Mouse (Mus musculus) olfactory bulb, adult 2 months (tissue): Measurements from ENCODE around the gene Sema4b. TPM values are rescaled to one million over a fixed set of nuclear protein-coding genes. Genes with fewer than 3 reads are reported as not detected.
A peak's percentile ranks its signal among the peaks of the same experiment; 100 is the strongest.

Experiments
- H3K27ac ChIP-seq: fragments of 200-500 bp; 2 replicates; pipeline ENCODE4 v1.5.1; 2012; ENCODE audit warnings: low read depth, low read length; ENCODE audit not compliant: insufficient read depth
- H3K4me1 ChIP-seq: fragments of 200-500 bp; 2 replicates; pipeline ENCODE4 v1.6.1; 2012; ENCODE audit warnings: low read length; ENCODE audit not compliant: control insufficient read depth, insufficient read depth
- H3K4me3 ChIP-seq: fragments of 200-500 bp; 2 replicates; pipeline ENCODE4 v1.5.1; 2012; ENCODE audit warnings: mild to moderate bottlenecking, low read depth, low read length, moderate library complexity; ENCODE audit not compliant: insufficient read depth
- CTCF ChIP-seq: fragments of 200-500 bp; IDR thresholded peaks from 2 replicates; pipeline ENCODE4 v1.5.1; 2012; ENCODE audit warnings: low read depth, mild to moderate bottlenecking, low read length, moderate library complexity; ENCODE audit not compliant: insufficient read depth
- POLR2A ChIP-seq: fragments of 200-500 bp; IDR thresholded peaks from 2 replicates; pipeline ENCODE4 v1.6.1; 2012; ENCODE audit warnings: mild to moderate bottlenecking, low read depth, low read length, moderate library complexity; ENCODE audit not compliant: insufficient read depth
- WGBS: fragments of 180-500 bp; shearing (Covaris S2); methylation state at CpG from one replicate; pipeline ENCODE4 v1.1.7; 2018; 5-methylcytosine and 5-hydroxymethylcytosine counted together
- polyA plus RNA-seq: library from polyadenylated mRNA; stranded (reverse); fragments of >200 nt; gene quantifications from 2 replicates; pipeline ENCODE4 v1.2.4, GENCODE M21; 2012; ENCODE audit warnings: low replicate concordance; ENCODE audit not compliant: missing spikeins, insufficient read depth, insufficient read length

Sema4b gene
- polyA plus RNA-seq, 1 experiment = not detected

DNA sequence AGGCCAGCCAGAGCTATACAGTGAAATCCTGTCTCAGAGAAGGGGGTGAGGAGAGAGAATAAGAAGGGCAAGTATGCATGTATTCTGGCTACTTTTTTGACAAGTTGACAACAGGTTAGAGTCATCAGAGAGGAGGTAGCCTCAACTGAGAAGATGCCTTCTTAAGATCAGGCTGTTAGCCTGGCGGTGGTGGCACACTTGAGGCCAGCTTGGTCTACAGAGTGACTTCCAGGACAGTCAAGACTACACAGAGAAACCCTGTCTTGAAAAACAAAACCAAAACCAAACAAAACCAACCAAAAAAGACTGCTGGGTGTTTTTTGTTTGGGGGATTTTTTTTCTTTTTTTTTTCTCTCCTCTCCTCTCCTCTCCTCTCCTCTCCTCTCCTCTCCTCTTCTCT lies 3.2 kb upstream of the Sema4b start:
- Histone ChIP-seq H3K4me3 (no peak overlapping the region), H3K27ac (no peak overlapping the region), H3K4me1 (peaks cover 11% of the 10 kb centered on the region)
- TF ChIP-seq CTCF (no peak), POLR2A (no peak)
- WGBS = 97% methylated on average over 1 of the region's 1 CpGs

DNA sequence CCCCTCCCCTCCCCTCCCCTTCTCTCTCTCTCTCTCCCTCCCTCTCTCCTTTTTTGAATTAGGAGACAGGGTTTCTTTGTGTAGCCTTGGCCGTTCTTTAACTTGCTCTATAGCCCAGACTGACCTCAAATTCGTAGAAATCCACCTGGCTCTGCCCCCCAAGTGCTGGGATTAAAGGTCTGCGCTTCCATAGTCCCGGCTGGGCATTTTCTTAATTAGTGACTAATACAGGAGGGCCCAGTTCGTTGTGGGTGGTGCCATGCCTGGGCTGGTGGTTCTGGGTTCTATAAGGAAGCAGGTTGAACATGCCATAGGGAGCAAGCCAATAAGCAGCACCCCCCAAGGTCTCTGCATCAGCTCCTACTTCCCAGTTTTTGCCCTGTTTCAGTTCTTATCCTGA lies 2.7 kb upstream of the Sema4b start:
- peaks cover 16% of the 10 kb centered on the region for H3K4me1 ChIP-seq
- H3K27ac ChIP-seq = no peak overlapping the region
- TF ChIP-seq POLR2A (no peak), CTCF (no peak)
- 62% methylated on average over 5 of the region's 5 CpGs for WGBS
- H3K4me3 ChIP-seq = no peak overlapping the region

DNA sequence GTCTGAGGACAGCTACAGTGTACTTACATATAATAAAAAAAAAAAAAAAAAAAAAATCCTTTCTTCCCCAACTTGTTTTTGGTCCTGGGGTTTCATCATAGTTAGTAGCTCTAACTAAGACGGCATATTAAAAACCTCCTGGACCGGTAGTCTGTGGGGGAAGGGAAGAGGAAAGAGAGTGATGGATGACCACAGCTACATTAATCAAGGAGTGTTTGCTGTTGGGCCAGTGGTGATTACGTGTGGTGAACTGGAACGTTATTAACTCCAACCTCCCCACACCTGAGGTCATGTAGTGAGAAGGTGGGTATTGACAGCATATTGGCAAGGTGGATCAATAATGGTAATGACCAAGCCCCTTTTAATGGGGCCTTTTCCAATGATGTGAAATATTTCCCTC lies 2.1 kb upstream of the Sema4b start:
- 84% methylated on average over 4 of the region's 4 CpGs for WGBS
- TF ChIP-seq CTCF = no peak
- no peak for TF ChIP-seq POLR2A

DNA sequence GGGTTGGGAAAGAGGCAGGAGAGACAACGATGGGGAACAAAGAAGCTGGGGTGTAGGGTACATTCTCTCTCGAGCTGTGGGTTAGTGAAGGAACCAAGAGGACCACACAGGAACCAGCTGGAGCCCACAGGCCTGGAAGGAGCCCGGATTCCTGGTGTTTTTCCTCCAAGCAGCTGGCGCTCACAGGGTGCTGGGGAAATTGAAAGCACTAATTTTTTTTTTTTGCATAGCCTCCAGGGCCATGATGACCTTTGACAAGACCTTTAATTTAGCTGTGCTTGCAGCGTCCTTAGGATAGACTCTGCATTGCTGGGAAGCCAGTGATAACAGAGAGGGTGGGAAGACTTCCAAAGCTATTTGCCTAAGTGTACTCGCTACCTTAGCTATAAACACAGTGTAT lies 1.7 kb upstream of the Sema4b start:
- Histone ChIP-seq H3K4me1 (peaks cover 19% of the 10 kb centered on the region), H3K4me3 (no peak overlapping the region), H3K27ac (0 out of 2 replicates have a peak overlapping the region, but pooled peaks have one; percentile 32)
- 44% methylated on average over 6 of the region's 6 CpGs for WGBS
- no peak for TF ChIP-seq POLR2A
- TF ChIP-seq CTCF = no peak

More for the DNA sequence above, 2.1 kb upstream of the Sema4b start:
- Histone ChIP-seq H3K4me1 (peaks cover 19% of the 10 kb centered on the region), H3K27ac (0 out of 2 replicates have a peak overlapping the region, but pooled peaks have one; percentile 16), H3K4me3 (no peak overlapping the region)

DNA sequence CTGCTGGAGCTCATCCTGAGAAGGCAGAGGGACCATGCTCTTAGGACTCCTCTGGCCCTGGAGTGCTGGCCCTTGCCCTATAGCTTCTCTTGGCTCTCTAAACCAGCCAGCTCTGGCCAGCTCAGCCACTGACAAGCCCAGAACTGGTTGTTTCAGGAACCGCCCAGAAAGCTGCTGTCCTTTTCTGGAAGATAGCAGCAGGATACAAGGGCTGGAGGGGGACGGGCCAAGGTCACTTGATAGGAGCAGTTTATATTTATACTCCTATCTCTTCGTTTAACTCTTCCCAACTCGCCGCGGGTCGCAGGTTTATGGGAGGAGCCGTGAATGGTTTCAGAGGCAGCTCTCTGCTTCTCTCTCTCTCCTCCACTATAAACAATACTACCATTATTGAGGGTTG lies 620 bp upstream of the Sema4b start:
- 12% methylated on average over 8 of the region's 8 CpGs for WGBS
- Histone ChIP-seq H3K27ac (peak overlapping the region; percentile 91), H3K4me1 (peaks cover 26% of the 10 kb centered on the region), H3K4me3 (peak overlapping the region; percentile 66; the same call in 1 of the 2 replicates)
- TF ChIP-seq POLR2A (no peak), CTCF (no peak)

DNA sequence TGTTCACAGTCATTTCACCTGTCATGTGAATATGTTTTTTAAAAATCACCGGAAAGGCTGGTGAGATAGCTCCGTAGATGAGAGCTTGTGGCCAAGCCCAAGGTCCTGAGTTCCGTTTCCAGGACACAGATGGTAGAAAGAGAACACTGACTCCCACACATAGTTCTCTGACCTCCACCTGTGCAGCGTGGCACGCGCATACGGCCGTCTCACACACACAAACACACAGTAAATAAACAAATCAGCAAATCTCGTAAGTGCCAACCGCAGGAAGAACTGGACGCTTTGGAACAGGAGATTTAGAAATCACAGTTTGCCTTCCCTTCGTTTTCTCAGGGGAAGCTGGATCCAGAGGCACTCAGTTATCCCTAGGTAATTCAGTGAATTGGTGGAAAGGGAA lies 860 bp downstream of the Sema4b start:
- TF ChIP-seq POLR2A = no peak
- no peak for TF ChIP-seq CTCF
- WGBS = 16% methylated on average over 12 of the region's 12 CpGs
- H3K4me1 ChIP-seq = peaks cover 39% of the 10 kb centered on the region
- H3K4me3 ChIP-seq = peak overlapping the region; percentile 66
- H3K27ac ChIP-seq = peak overlapping the region; percentile 91

DNA sequence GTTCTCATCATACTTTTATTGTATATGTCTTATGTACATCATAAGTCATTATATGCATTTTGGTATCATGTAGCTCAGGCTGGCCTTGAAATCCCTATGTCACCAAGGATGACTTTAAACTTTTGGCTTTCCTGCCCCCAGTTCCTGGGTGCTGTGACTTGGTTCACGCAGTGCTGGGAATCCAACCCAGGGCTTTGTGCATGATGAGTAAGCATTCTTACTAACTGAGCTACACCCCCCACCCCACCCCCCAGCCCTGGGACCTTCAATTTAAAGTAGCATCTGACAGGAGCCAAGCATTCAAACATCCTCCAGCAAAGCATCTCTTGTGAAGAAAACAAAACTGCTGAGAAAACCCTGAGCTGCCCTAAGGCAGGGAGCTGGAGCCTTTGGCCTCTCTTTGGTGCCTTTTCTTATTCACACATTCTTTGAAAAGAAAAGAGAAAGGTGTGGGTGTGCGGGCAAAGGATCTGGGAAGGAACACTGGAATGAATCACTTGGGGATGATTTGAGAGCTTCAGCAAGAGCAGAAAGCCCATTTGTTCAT lies 2.0 kb downstream of the Sema4b start:
- WGBS = 35% methylated on average over 2 of the region's 2 CpGs
- TF ChIP-seq CTCF (no peak), POLR2A (no peak)

DNA sequence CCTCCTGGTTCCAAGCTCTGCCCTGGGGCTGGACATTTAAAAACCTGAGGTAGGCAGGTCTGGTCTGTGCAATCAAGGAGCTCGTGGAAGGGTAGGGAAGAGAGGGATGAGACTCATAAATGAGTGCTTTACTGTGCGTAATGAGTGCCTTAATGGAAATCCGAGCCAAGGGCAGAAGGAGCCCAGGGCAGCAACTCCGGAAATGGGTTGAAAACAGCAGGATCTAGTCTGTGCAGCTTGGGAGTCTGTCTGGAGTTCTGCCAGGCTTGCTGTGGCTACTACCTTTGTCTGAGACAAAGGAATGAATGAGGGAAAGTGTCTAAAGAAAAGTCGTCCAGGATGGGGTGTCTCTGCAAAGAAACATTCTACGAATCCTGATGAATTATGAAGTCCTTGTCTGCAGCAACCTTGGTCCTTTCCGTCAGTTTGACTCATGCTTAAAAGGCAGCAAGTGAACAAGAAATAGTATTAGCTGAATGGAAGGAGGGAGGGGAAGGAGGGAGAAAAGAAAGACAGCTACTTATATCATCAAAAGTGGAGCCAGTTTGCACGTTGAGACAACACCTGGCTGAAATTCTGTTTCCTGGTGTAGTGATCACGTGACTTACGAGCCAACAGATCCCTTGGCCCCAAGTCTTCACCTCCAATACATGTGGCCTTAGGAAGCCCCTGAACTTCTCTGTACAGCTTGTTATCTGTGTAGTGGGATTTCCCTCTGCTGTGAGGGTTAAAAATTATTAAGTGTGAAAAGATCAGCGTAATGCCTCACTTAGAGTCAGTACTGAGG lies 2.7 kb downstream of the Sema4b start:
- Histone ChIP-seq H3K4me1 (peaks cover 48% of the 10 kb centered on the region), H3K4me3 (no peak overlapping the region), H3K27ac (peak overlapping the region; percentile 46)
- 40% methylated on average over 11 of the region's 11 CpGs for WGBS
- TF ChIP-seq CTCF (no peak), POLR2A (no peak)

More for the DNA sequence above, 2.0 kb downstream of the Sema4b start:
- Histone ChIP-seq H3K4me1 (peaks cover 41% of the 10 kb centered on the region), H3K27ac (peak overlapping the region; percentile 46), H3K4me3 (no peak overlapping the region)

DNA sequence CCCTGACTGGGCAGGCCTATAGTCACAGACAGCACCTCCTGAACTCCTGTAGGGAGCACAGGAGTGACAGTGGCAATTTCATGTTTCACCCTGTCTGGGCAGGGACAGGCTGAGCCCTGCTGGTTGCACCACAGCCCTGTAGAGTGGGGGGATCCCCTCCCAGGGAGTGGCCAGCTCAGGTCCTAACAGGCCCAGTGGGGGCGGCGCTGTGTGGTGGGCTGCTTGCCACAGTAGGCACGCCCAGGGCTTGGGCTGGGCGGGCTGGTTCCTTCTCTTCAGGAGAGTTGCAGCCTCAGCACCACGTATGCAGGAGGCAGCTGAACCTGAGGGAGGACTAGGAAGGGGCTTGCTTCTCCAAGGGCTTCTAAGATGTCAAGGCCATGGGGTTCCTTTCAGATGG lies 4.8 kb downstream of the Sema4b start:
- TF ChIP-seq POLR2A = no peak
- TF ChIP-seq CTCF = no peak
- H3K4me3 ChIP-seq = no peak overlapping the region
- H3K27ac ChIP-seq = peak overlapping the region; percentile 54; the same call in 1 of the 2 replicates
- WGBS = 50% methylated on average over 5 of the region's 5 CpGs
- peaks cover 42% of the 10 kb centered on the region for H3K4me1 ChIP-seq

DNA sequence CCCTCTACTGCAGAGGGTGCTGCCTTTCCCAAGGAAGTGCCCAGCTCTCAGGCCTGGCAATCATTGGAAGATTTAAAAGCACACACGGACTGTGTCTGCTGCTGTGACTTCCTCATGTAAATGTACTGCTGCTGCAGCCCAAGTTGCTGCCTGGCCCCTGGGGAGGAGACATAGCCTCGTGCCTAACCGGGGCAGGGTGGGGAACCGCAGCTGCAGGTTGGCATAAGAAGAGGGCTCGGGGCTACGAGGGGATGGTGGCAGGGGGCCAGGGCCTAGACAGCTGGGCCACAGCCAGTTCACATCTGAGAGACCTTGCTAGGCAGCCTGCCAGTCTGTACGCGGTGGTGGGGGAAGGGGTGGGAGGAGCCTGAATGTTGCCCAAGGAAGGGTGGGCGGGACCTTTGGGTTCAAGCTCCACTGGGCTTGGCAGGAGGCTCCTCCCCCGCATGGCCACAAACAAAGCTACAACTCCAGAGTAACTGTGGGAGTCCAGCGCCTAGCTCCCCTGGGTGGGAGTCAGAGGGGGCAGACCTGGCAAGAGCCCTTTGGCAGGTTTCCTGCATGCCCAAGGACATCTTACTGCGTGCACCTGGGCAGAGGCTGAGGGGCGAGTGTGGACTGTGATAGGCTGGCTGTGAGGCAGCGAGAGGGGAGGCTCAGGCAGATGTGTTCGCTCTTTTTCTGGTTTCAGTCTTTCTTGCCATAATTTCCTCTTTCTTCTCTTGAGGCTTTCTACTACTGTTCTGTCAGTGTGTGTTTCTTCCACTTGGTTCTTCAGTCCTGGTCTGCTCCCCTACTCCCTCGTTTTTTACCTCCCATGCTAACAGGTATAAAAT lies 5.8 kb downstream of the Sema4b start:
- 20% methylated on average over 16 of the region's 16 CpGs for WGBS
- TF ChIP-seq CTCF = no peak
- no peak for TF ChIP-seq POLR2A
- 0 out of 2 replicates have a peak overlapping the region, but pooled peaks have one; percentile 14 for H3K4me3 ChIP-seq
- H3K27ac ChIP-seq = peak overlapping the region; percentile 78
- peaks cover 42% of the 10 kb centered on the region for H3K4me1 ChIP-seq
